Mouse (Mus musculus) bone marrow macrophage, adult 2 months (primary cell): ENCODE data around the gene Lin9.

Experiments used
- CTCF ChIP-seq: IDR thresholded peaks from 2 replicates; pipeline ENCODE4 v1.5.1; 2012; ENCODE audit warnings: low read depth, mild to moderate bottlenecking, low read length, moderate library complexity
- POLR2A ChIP-seq: IDR thresholded peaks from 2 replicates; pipeline ENCODE4 v1.6.1; 2012; ENCODE audit warnings: mild to moderate bottlenecking, low read depth, low read length, borderline replicate concordance

DNA sequence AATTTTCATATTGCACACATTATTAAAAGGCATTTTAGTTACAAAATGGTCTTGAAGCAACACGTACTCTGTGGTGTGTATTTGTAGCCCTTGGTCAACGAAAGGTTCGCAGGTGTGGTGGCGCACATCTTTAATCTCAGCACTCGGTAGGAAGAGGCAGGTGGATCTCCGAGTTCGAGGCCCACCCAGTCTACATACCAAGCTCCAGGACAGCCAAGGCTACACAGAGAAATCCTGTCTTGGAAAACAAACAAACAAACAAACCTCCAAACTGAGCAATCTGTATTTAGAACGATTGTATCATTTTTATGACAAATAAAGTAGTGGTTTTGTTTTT is 1.2 kb downstream of the Lin9 start:
- TF ChIP-seq CTCF (no peak), POLR2A (no peak)
